Mouse (Mus musculus) E14TG2a.4 (cell line): Measurements from ENCODE around the gene Ankzf1.
A peak's percentile ranks its signal among the peaks of the same experiment; 100 is the strongest.

Source experiments
- H3K27me3 ChIP-seq: 2 replicates; pipeline ENCODE4 v1.6.1; 2014; ENCODE audit warnings: low read length, control low read depth; ENCODE audit not compliant: insufficient read depth
- H3K36me3 ChIP-seq: 2 replicates; pipeline ENCODE4 v1.6.1; 2014; ENCODE audit warnings: low read length, control low read depth; ENCODE audit not compliant: insufficient read depth
- H3K4me1 ChIP-seq: replicated peaks from 2 replicates; pipeline ENCODE4 v1.6.1; 2014; ENCODE audit warnings: low read depth, low read length, control low read depth
- H3K4me3 ChIP-seq: replicated peaks from 2 replicates; pipeline ENCODE4 v1.5.1; 2014; ENCODE audit warnings: mild to moderate bottlenecking, low read length
- H3K9me3 ChIP-seq: 2 replicates; pipeline ENCODE4 v1.6.1; 2014; ENCODE audit warnings: low read length, control low read depth
- CTCF ChIP-seq: conservative IDR thresholded peaks from 2 replicates; pipeline ENCODE4 v1.5.1; 2014; ENCODE audit warnings: low read length
- NANOG ChIP-seq: IDR thresholded peaks from 2 replicates; pipeline ENCODE4 v1.6.1; 2014; ENCODE audit warnings: borderline replicate concordance, low read length, mixed read lengths
- POU5F1 ChIP-seq: IDR thresholded peaks from 2 replicates; pipeline ENCODE4 v1.6.1; 2014; ENCODE audit warnings: low read length, borderline replicate concordance

Gene Ankzf1

DNA sequence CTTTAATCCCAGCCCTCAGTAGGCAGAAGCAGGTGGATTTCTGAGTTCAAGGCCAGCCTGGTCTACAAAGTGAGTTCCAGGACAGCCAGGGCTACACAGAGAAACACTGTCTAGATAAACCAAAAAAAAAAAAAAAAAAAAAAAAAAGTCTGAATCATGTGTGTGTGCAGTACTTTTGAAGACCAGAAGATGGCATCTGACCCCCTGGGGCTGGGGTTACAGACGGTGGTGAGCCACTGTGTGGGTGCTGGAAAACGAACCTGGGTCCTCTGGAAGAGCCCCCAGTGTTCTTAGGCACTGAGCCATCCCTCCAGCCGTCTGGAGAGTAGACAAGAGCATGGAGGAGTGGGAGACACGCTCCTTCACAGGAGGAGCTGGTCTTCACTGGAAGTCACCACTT, 9.8 kb upstream of the Ankzf1 start:
- Histone ChIP-seq H3K4me1 (peaks cover 59% of the 10 kb centered on the region), H3K27me3 (no peaks in the 10 kb centered on the region), H3K36me3 (peaks cover 64% of the 10 kb centered on the region), H3K9me3 (no peaks in the 10 kb centered on the region), H3K4me3 (no peak overlapping the region)
- TF ChIP-seq POU5F1 (no peak), NANOG (no peak), CTCF (peak; percentile 27; the same call in 1 of the 2 replicates)

DNA sequence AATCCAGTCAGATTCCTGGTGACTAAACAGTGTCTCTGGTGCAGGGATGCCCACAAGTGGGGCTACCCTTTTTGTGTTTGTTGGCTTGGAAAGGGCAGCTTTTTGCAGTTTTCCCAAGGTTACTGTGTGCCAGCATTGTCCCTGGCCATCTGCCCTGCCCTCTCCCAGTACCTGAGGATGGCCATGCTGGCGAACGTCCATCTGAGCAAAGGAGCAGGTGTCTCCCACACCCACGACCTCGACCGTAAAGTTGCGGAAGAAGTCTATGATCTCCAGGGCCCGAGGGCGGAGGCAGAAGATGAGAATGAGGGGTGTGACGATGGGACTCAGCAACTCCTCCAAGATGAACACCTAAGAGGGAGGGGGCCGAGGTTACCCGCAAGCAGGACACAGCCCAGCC, 6.5 kb upstream of the Ankzf1 start:
- Histone ChIP-seq H3K4me1 (peaks cover 48% of the 10 kb centered on the region), H3K27me3 (no peaks in the 10 kb centered on the region), H3K9me3 (no peaks in the 10 kb centered on the region), H3K36me3 (peaks cover 54% of the 10 kb centered on the region), H3K4me3 (peak overlapping the region; percentile 64)
- TF ChIP-seq CTCF (no peak), NANOG (no peak), POU5F1 (no peak)

DNA sequence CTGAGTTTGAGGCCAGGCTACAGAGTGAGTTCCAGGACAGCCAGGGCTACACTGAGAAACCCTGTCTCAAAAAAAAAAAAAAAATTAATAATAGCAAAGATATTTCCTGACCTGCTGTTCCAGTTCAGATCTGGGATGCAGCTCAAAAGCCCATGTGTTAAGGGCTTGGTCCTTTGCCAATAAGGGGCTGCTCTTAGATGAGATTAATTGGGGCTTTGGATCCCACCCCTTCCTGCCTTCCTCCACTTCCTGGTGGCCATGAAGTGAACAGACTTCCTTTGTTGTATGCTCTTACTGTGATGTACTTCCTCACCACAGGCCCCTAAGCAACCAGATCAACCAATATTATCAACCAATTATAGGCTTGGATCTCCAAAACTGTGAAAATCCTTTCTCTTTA, 4.8 kb upstream of the Ankzf1 start:
- H3K36me3 ChIP-seq = peaks cover 46% of the 10 kb centered on the region
- TF ChIP-seq CTCF (no peak), POU5F1 (no peak), NANOG (no peak)

DNA sequence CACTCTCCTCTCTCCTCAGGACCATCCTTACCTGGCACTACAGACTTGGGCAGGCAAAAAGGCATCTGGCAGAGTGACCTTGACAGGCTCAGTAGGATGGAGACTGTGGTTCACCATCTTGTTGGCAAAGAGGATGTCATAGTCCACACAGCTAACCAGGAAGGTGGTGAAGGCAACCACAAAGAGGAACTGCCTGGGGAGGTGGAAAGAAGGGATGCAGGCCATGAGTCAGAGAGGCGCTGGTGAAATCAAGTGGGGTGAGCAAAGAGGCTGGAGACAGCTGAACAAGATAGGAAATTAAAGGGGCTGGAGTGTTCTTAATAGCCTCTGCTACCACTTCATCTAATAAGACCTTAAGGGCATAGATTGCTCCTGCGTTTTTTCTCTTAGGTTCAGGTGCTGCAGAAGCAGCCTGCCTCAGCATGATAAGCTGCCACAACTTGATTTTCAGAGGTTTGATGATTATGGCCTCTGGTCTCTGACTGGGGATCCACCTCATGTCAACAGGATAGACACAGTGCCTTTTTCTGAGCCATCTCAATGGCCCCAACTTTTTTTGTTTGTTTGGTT, 4.0 kb upstream of the Ankzf1 start:
- Histone ChIP-seq H3K27me3 (no peaks in the 10 kb centered on the region), H3K4me1 (peaks cover 40% of the 10 kb centered on the region), H3K9me3 (no peaks in the 10 kb centered on the region), H3K36me3 (peaks cover 38% of the 10 kb centered on the region), H3K4me3 (no peak overlapping the region)
- TF ChIP-seq POU5F1 (no peak), NANOG (no peak), CTCF (no peak)

More for the DNA sequence above, 4.8 kb upstream of the Ankzf1 start:
- no peak overlapping the region for H3K4me3 ChIP-seq
- peaks cover 43% of the 10 kb centered on the region for H3K4me1 ChIP-seq
- no peaks in the 10 kb centered on the region for H3K9me3 ChIP-seq
- no peaks in the 10 kb centered on the region for H3K27me3 ChIP-seq

DNA sequence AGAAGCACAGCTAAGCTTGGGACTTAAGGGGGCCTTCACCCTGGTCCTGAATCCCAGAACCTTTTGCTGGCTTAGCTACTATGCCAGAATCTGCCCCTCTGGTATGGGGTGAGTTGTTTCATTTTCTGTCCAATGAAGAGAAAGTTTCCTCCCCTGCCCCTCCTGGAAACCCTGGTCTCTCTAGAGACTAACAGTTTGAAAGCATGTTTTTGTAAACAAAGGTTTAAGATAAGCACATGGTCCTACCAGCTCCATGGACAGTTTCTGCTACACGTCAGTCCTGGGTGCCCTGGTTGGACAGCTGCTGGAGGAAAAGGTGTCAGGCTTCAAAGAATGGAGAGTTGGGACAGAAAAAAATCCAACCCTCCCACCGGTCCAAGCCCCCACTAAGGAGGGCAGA, 1.4 kb upstream of the Ankzf1 start:
- H3K27me3 ChIP-seq = no peaks in the 10 kb centered on the region
- peaks cover 34% of the 10 kb centered on the region for H3K4me1 ChIP-seq
- peaks cover 37% of the 10 kb centered on the region for H3K36me3 ChIP-seq
- H3K4me3 ChIP-seq = peak overlapping the region; percentile 90
- TF ChIP-seq CTCF (no peak), NANOG (no peak), POU5F1 (no peak)
- H3K9me3 ChIP-seq = no peaks in the 10 kb centered on the region

DNA sequence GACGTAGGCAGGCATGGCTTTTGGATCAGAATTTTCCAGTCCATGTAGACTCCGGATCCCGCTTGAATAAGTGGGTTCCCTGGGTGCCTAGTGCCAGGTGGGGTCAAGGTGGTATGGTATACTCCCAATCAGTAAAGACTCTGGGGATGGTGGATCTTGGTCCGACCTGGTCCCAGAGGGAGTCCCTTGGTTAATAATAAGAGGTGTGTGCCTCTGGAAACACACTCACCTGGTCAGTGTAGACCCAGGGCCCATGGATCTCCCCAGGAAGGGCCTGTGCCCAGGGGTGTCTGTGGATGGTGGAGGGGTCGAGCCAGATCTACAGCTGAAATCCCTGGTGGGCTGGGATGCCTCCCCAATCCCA, 711 bp upstream of the Ankzf1 start:
- Histone ChIP-seq H3K4me1 (peaks cover 27% of the 10 kb centered on the region), H3K36me3 (peaks cover 38% of the 10 kb centered on the region), H3K27me3 (no peaks in the 10 kb centered on the region), H3K4me3 (peak overlapping the region; percentile 90), H3K9me3 (no peaks in the 10 kb centered on the region)
- no peak for TF ChIP-seq NANOG
- TF ChIP-seq CTCF = no peak
- no peak for TF ChIP-seq POU5F1

DNA sequence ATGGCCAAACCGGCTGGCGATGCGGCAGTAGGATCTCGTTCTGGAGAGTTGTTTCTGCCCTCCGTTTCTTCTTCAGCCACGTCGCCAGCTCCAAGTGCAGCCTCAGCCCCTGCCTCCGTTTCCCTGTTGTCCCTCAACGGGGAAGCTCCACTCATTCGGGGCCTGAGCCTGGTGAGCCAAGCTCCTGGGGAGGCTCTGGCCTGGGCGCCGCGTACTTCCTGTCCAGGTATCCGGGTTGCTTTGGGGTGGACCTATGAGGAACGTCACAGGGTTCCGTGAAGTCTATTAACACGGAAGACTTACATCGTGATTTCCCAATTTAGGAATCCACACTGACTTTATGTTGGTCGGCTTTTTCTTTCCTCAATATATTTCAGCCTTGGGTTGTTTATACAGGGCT, 501 bp downstream of the Ankzf1 start:
- Histone ChIP-seq H3K4me1 (peaks cover 20% of the 10 kb centered on the region), H3K36me3 (peaks cover 43% of the 10 kb centered on the region), H3K4me3 (peak overlapping the region; percentile 90), H3K9me3 (no peaks in the 10 kb centered on the region), H3K27me3 (no peaks in the 10 kb centered on the region)
- no peak for TF ChIP-seq POU5F1
- TF ChIP-seq NANOG = no peak
- TF ChIP-seq CTCF = no peak

DNA sequence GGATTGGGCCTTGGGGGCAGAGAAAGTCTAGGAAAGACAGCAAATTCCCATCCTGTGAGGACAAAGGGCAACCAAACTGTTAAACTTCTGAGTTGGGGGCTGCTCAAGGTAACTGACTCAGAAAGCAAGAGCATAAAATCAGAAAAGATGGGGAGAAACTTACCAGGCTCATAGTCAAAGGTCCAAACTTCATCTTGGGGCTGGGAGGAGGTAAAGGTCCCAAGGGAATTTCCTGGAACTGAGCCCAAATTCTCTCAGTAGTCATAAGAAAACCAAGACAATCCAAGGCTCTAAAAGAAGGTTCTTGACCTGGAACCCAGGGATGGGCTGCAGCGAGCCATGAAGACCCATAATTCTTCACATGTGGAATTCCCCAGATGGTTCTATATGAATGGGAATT, 9.3 kb downstream of the Ankzf1 start:
- TF ChIP-seq NANOG (no peak), CTCF (no peak), POU5F1 (no peak)

DNA sequence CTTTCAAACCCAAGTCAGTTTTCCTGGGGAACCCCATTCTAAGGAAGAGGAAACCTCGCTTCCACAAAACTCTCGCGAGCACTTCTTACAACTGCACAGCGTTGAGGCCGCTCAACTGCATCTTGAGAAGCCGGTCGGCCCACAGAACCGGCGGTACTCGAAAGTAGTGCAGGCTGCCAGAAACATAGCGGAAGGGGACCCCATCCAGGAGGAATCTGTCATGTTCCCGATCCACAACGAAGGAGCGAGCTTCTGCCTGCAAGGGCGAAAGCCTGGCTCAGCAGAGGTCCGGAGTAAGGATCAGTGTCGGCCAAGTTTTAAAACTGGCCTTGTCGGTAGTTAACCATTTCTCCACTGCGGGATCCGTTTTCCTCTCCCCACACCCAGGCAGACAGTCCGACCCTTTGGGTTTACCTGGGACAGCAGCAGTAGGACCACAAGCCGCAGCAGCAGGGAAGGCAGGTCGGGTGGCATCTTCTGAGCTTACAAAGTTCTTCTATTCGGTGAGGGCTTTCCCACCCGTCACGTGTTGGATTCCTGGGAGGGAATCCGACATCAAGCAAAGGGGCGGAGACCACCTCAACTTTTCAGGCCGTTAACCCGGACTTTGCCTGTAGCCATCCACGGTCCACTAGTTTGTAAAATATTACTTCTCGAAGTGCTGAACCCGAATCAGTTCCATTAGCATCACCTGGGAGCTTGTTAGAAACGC, 17.2 kb downstream of the Ankzf1 start:
- Histone ChIP-seq H3K4me1 (peaks cover 54% of the 10 kb centered on the region), H3K27me3 (no peaks in the 10 kb centered on the region), H3K36me3 (peaks cover 40% of the 10 kb centered on the region), H3K9me3 (no peaks in the 10 kb centered on the region; the same call in 1 of the 2 replicates), H3K4me3 (peak overlapping the region; percentile 78)
- no peak for TF ChIP-seq POU5F1
- TF ChIP-seq CTCF = no peak
- no peak for TF ChIP-seq NANOG

More for the DNA sequence above, 9.3 kb downstream of the Ankzf1 start:
- Histone ChIP-seq H3K36me3 (peaks cover 49% of the 10 kb centered on the region), H3K9me3 (no peaks in the 10 kb centered on the region), H3K27me3 (no peaks in the 10 kb centered on the region), H3K4me3 (no peak overlapping the region), H3K4me1 (peaks cover 21% of the 10 kb centered on the region)
